Mouse (Mus musculus) olfactory bulb, adult 2 months (tissue): ENCODE measurements around the gene Mapkap1. TPM values are rescaled to one million over a fixed set of nuclear protein-coding genes. Genes with fewer than 3 reads are reported as not detected.

Experiments used
- H3K27ac ChIP-seq: fragments of 200-500 bp; 2 replicates; pipeline ENCODE4 v1.5.1; 2012; ENCODE audit warnings: low read depth, low read length; ENCODE audit not compliant: insufficient read depth
- H3K4me1 ChIP-seq: fragments of 200-500 bp; 2 replicates; pipeline ENCODE4 v1.6.1; 2012; ENCODE audit warnings: low read length; ENCODE audit not compliant: control insufficient read depth, insufficient read depth
- H3K4me3 ChIP-seq: fragments of 200-500 bp; 2 replicates; pipeline ENCODE4 v1.5.1; 2012; ENCODE audit warnings: mild to moderate bottlenecking, low read depth, low read length, moderate library complexity; ENCODE audit not compliant: insufficient read depth
- CTCF ChIP-seq: fragments of 200-500 bp; IDR thresholded peaks from 2 replicates; pipeline ENCODE4 v1.5.1; 2012; ENCODE audit warnings: low read depth, mild to moderate bottlenecking, low read length, moderate library complexity; ENCODE audit not compliant: insufficient read depth
- POLR2A ChIP-seq: fragments of 200-500 bp; IDR thresholded peaks from 2 replicates; pipeline ENCODE4 v1.6.1; 2012; ENCODE audit warnings: mild to moderate bottlenecking, low read depth, low read length, moderate library complexity; ENCODE audit not compliant: insufficient read depth
- WGBS: fragments of 180-500 bp; shearing (Covaris S2); methylation state at CpG from one replicate; pipeline ENCODE4 v1.1.7; 2018; 5-methylcytosine and 5-hydroxymethylcytosine counted together
- polyA plus RNA-seq: library from polyadenylated mRNA; stranded (reverse); fragments of >200 nt; gene quantifications from 2 replicates; pipeline ENCODE4 v1.2.4, GENCODE M21; 2012; ENCODE audit warnings: low replicate concordance; ENCODE audit not compliant: missing spikeins, insufficient read depth, insufficient read length

Mapkap1 gene
- polyA plus RNA-seq, 1 experiment = not detected

DNA sequence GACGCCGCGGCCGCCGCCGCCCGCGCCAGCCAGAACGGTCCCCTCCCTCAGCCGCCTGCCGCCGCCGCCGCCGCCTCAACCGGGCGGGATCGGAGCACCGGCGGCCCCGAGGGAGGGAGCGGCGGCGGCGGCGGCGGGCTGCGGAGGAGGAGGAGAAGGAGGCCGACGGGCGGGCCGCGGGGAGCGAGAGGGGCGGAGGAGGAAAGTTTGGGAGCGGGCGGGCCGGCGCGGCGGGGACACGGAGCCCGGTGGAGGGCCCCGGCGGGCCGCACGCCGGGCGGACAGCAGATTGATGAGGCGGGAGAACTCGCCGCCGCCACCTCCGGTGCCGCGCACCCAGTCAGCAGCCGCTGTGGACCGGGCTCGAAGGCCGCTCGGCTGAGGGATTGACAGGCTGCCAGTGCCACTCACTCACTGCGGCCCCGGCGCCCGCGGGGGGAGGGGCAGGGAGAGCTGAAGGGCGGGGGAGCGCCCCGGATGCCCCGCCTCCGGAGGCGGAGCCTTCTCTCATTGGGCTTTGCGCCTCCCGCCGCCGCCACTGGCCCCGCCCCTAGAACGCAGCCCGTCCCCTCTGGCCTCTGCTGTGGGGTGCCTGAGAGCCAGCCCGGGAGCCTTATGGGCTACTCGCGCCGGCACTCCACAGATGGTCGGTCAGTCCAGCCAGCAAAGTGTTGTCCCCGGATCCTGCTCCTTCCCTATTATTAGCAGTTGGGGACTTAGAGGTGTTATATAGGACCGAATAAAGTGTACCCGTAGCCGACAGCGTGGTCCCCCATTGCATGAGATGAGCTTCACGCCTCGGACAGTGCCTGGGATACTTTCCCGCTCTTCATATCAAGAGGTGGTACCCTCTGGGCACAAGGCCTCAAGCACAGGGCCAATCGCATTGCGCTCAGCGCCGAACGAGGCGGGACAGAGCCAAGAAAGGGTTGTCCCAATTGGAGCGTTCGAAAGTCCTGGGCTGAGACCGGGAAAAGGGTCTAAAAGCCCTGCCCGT is 34.0 kb upstream of the Mapkap1 start, which contains the start of gene Pbx3:
Gene Pbx3, minus strand, starts transcription at position 838 of the 997 bp plus-strand sequence.
- Histone ChIP-seq H3K4me1 (peaks cover 8% of the 10 kb centered on the region), H3K27ac (peak within 1 kb of the TSS; percentile 99), H3K4me3 (peak within 1 kb of the TSS; percentile 98)
- no peak for TF ChIP-seq POLR2A
- TF ChIP-seq CTCF = no peak
- 3% methylated on average over 94 of the region's 102 CpGs for WGBS

DNA sequence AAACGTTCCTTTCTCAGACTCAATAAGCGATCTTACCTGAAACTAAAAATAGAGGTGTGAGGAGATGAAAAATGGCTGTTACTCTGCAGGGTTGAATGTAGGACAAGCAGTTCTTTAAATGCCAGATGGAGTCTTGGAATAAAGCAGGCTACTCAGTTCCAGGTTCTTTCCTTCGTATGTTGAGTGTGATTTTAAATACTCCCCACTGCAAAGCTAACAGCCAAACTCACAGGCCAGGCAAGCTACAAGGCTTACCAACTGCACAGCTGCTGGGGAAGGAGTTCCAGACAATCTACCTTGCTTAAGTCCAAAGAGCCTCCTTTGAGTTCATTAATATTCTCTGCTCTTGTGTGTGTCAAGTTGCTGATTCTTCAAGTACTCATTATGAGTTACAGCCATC is 32.7 kb upstream of the Mapkap1 start:
- TF ChIP-seq CTCF (no peak), POLR2A (no peak)
- Histone ChIP-seq H3K4me1 (peaks cover 8% of the 10 kb centered on the region), H3K27ac (no peak overlapping the region), H3K4me3 (no peak overlapping the region)
- WGBS = 55% methylated on average over 3 of the region's 3 CpGs

DNA sequence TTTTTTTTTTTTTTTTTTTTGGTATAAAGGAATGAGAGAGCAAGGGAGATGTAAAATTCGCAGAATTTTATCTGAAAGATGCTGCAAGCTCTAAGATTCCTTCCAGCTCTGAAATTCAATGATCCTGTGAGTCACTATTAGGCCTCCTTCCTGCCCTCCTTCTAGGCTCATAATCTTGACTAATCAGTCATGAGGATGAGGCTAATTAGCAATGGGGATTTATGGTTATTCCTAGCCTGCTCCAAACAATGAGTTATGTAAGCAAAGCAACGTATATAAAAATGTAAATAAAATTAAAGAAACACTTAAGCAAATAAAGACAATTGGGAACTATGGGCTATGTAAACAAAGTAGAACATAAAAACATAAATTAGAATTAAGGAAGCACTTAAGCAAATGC is 32.2 kb upstream of the Mapkap1 start:
- Histone ChIP-seq H3K4me1 (peaks cover 8% of the 10 kb centered on the region), H3K4me3 (no peak overlapping the region), H3K27ac (no peak overlapping the region)
- WGBS = 44% methylated on average over 2 of the region's 2 CpGs
- no peak for TF ChIP-seq POLR2A
- no peak for TF ChIP-seq CTCF

DNA sequence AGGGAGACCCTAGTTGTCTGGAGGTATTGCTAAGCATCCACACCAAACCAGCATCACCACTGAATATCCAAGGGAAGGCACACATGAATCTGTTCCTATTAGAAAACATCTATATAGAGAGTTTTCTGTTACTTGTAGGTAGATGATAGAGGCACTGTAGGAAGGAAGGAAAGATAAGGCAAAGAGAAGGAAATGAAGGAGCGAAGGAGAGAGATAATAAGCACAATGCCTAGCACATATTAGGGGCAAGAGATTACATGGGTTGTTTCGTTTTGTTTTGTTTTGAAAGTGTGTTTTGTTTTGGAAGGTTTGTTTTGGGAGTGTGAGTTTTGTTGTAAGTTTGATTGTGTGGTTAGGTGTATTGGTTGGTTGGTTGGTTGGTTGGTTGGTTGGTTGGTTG is 27.6 kb upstream of the Mapkap1 start:
- 95% methylated on average over 2 of the region's 2 CpGs for WGBS
- no peak for TF ChIP-seq CTCF
- TF ChIP-seq POLR2A = no peak
- Histone ChIP-seq H3K4me1 (no peaks in the 10 kb centered on the region), H3K4me3 (no peak overlapping the region), H3K27ac (no peak overlapping the region)

DNA sequence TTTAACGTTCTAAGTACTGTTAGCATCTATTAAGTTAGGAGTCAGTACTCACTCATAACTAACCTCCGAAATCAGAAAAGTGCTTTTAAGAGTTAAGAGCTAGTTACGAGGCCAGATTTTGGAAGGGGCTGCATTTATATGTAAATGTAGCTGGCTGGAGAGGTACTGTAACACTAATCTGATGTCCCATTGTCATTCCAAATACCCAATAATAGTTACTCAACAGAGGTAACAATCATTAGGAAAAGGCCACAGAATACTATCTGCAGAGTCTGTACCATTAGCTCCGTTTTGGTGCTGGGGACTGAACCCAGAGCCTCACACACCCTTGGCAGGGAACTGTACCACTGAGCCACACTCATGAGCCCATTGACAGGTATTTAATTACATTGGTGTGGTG is 7.0 kb upstream of the Mapkap1 start:
- no peak overlapping the region for H3K4me3 ChIP-seq
- H3K27ac ChIP-seq = no peak overlapping the region
- no peaks in the 10 kb centered on the region for H3K4me1 ChIP-seq
- 63% methylated on average over 4 of the region's 4 CpGs for WGBS
- no peak for TF ChIP-seq CTCF
- TF ChIP-seq POLR2A = no peak

DNA sequence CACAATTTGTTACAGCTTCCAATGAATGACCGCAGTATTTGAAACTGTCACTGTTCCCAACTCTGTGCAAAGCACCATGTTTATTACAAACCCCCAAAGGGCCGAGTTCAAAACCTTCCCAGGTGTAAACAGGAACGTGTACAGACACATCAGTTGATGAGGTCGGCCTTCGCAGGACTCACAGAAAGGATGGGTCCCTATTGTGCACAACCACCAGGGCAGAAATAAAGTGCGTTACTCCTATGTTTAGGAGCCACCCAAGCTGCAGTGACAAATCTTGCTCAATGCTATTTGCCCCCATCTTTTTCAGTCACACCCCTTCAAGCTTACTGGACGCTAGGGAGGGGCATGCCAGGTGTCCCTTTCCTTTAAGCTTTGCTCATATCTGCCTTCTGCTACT is 1.0 kb downstream of the Mapkap1 start:
- H3K4me1 ChIP-seq = peaks cover 6% of the 10 kb centered on the region
- TF ChIP-seq POLR2A (no peak), CTCF (no peak)
- 25% methylated on average over 7 of the region's 7 CpGs for WGBS
- H3K27ac ChIP-seq = no peak overlapping the region
- H3K4me3 ChIP-seq = 0 out of 2 replicates have a peak overlapping the region, but pooled peaks have one; percentile 11

DNA sequence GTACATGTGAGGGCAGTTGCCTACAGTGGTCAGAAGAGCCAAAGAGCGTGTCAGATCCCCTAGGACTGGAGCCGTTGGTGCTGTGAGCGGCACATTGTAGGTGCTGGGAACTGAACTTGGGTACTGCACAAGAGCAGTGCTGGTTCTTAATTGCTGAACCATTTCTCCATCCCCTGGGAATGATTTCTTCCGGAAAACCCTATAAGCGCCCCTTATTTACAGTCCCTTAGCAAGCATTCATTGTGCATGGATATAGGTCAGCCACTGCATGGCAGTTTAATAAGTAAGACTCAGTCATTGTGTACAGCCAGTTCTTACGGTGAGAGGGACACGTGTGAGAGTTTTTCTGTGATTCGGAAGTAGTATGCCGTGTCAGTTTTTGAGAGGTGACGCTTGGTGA is 1.8 kb downstream of the Mapkap1 start:
- peaks cover 6% of the 10 kb centered on the region for H3K4me1 ChIP-seq
- H3K4me3 ChIP-seq = no peak overlapping the region
- no peak overlapping the region for H3K27ac ChIP-seq
- no peak for TF ChIP-seq POLR2A
- no peak for TF ChIP-seq CTCF
- WGBS = 75% methylated on average over 10 of the region's 10 CpGs

DNA sequence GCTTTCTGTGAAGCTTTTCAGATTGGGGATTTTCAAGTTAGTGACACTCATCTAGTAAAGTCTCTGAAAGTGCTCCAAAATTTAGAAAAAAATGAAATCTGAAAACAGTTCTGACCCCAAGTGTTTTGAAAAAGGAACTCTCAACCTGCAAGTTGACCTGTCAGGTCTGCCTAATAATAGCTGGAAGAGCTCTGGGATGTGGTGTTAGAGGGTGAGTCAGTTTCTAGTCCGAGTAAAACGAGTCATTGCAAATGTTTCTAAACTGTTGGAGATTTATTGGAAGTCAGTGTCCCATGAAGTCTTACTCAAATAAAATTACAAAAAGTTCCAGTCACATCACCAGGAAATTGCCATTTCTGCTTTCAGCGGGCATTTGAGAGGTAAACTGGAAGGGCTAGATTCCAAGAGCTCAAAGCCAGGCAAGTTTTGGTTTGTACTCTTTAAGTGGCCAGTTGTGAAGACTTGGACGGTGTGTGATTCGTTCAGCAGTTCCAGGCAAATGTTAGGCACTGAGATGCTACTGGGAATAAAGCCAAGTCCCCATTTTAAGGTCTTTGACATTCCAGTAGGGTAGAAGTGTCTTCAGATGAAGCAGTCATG is 3.3 kb downstream of the Mapkap1 start:
- no peak for TF ChIP-seq POLR2A
- no peak for TF ChIP-seq CTCF
- 33% methylated on average over 5 of the region's 5 CpGs for WGBS
- Histone ChIP-seq H3K4me1 (peaks cover 6% of the 10 kb centered on the region), H3K27ac (no peak overlapping the region), H3K4me3 (no peak overlapping the region)

DNA sequence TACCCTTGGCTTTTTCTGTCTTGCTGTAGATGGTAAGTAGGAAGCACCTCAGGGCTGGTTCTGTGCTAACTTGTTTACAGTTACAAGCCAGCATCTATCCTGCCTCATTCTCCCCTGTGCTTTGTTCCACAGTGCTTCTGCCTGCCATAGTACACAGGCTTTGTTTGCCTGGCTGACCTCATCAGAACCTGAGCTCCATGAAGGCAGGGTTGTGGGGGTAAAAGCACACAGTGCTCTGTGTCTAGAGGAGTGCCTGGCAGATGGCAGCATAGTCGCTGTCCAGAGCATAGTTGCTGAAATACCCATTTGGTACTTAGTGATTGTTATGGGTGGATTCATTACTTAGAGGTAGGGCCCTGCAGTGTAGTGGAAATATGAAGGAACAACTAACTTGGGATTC is 13.7 kb downstream of the Mapkap1 start:
- WGBS = 67% methylated on average over 1 of the region's 1 CpGs
- no peak for TF ChIP-seq POLR2A
- TF ChIP-seq CTCF = no peak
- no peak overlapping the region for H3K4me3 ChIP-seq

More for the DNA sequence above, 13.7 kb downstream of the Mapkap1 start:
- Histone ChIP-seq H3K27ac (no peak overlapping the region), H3K4me1 (peaks cover 3% of the 10 kb centered on the region)
